Mouse (Mus musculus): ENCODE data around the gene Rhox3h.
"Not testable (repeated sequence)": the region's sequence is repeated elsewhere in the genome, so short reads cannot be mapped to it uniquely, and the experiment has no call there.

GRCm38 (mm10) chrX:37643370-37643769 is 25.2 kb downstream of the Rhox3h start, which contains the start of gene Rhox2g:
- TF ChIP-seq CTCF, POLR2A (IDR thresholded peaks at IDR 0.05; ENCODE audit: insufficient read depth, low read depth, low read length): not testable (repeated sequence)

Measured in olfactory bulb, adult 2 months (tissue).